Mouse (Mus musculus): ENCODE measurements around the gene Jagn1.

GRCm38 (mm10) chr6:113477353-113477752, 35.0 kb downstream of the Jagn1 start:
- TF ChIP-seq CTCF (conservative IDR thresholded peaks at IDR 0.05; ENCODE audit: insufficient read depth, insufficient read length, low read depth, low read length) = no peak
- TF ChIP-seq POLR2A (IDR thresholded peaks at IDR 0.05; ENCODE audit: low read depth, low read length) = no peak

Measured in kidney, adult 2 months (tissue).